Mouse (Mus musculus) stomach, embryonic 14.5 days (tissue): ENCODE measurements around the gene Mfsd13b. TPM values are rescaled to one million over a fixed set of nuclear protein-coding genes. Genes with fewer than 3 reads are reported as not detected.
"Not testable (repeated sequence)": the region's sequence is repeated elsewhere in the genome, so short reads cannot be mapped to it uniquely, and the experiment has no call there.

ENCODE experiments used
- ATAC-seq: fragments of 200-750 bp; cut with Nextera tagmentation; 2 replicates; pipeline ENCODE4 v1.8.0; 2017; ENCODE audit warnings: low read depth, moderate TSS enrichment; ENCODE audit not compliant: insufficient number of reproducible peaks, insufficient read depth, low FRiP score
- H3K27ac ChIP-seq: fragments of 300-500 bp; sonication (generic); 2 replicates; pipeline ENCODE4 v1.5.1; 2014; ENCODE audit warnings: mild to moderate bottlenecking, low read length, moderate library complexity, mixed read lengths
- H3K27me3 ChIP-seq: fragments of 300-500 bp; sonication (generic); 2 replicates; pipeline ENCODE4 v1.6.1; 2014; ENCODE audit warnings: low read length, control low read depth, mixed read lengths; ENCODE audit not compliant: control insufficient read depth, insufficient read depth
- H3K36me3 ChIP-seq: fragments of 300-500 bp; sonication (generic); 2 replicates; pipeline ENCODE4 v1.6.1; 2014; ENCODE audit warnings: mild to moderate bottlenecking, control low read depth, low read length, moderate library complexity, mixed read lengths; ENCODE audit not compliant: control insufficient read depth, insufficient read depth
- H3K4me1 ChIP-seq: fragments of 300-500 bp; sonication (generic); 2 replicates; pipeline ENCODE4 v1.6.1; 2014; ENCODE audit warnings: low read length, control low read depth, mixed read lengths; ENCODE audit not compliant: control insufficient read depth, insufficient read depth
- H3K4me2 ChIP-seq: fragments of 300-500 bp; sonication (generic); replicated peaks from 2 replicates; pipeline ENCODE4 v1.6.1; 2014; ENCODE audit warnings: low read depth, low read length, control low read depth
- H3K4me3 ChIP-seq: fragments of 300-500 bp; sonication (generic); 2 replicates; pipeline ENCODE4 v1.5.1; 2014; ENCODE audit warnings: low read depth, low read length, control low read depth
- H3K9ac ChIP-seq: fragments of 300-500 bp; sonication (generic); replicated peaks from 2 replicates; pipeline ENCODE4 v1.6.1; 2014; ENCODE audit warnings: low read depth, mild to moderate bottlenecking, control low read depth, low read length, moderate library complexity, mixed read lengths
- H3K9me3 ChIP-seq: fragments of 300-500 bp; sonication (generic); 2 replicates; pipeline ENCODE4 v1.6.1; 2016; ENCODE audit warnings: low read depth, low read length, control low read depth; ENCODE audit not compliant: control insufficient read depth
- WGBS: fragments of 180-500 bp; shearing (Covaris S2); extraction: QIAGEN DNeasy Blood & Tissue Kit; methylation state at CpG from one replicate; pipeline ENCODE4 v1.1.7; 2014; 5-methylcytosine and 5-hydroxymethylcytosine counted together
- polyA plus RNA-seq: library from polyadenylated mRNA; unstranded; fragments of >200 nt; fragmentation: Nextera tagmentation; extraction: Ambion mirVana; gene quantifications from 2 replicates; pipeline ENCODE4 v1.2.1, GENCODE M21; 2014

The Mfsd13b gene
- polyA plus RNA-seq, 1 experiment from 2014 or later, result not detected

DNA sequence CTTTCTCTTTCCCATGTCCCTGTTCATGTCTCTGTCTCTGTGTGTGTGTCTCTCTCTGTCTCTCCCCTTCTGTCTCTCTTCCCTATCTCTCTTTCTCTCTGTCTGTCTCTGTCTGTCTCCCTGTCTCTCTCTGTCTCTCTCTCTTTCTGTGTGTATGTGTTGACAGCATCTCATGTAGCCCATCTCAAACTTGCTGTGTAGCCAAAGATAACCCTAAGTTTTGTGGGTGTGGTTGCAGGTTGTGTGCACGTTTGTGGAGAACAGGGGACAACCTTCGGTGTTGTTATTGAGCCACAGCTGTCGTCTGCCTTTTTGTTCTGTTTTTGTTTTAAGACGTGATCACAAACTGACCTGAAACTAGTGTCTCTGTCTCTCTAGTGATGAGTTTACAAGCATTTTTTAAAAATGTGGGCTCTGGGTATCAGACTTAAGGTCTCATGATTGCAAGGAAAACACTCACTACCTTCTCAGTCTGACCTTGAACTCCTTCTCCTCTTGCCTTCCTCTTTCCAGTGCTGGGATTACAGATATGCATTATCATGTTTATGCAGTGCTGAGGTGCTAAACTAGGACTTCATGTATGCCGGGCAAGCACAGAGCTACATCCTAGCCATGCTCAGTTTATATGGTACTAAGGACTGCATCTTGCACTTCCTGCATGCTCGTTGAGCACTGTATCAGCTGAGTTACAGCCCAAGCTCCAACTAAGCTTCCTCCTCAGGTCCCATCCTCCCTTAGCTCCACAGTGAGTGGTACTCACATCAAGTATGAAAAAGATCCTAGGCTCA, 43.1 kb downstream of the Mfsd13b start:
- ATAC-seq, result no peak
- Histone ChIP-seq H3K4me2 (no peak overlapping the region), H3K4me1 (no peaks in the 10 kb centered on the region), H3K9me3 (no peaks in the 10 kb centered on the region), H3K27me3 (no peaks in the 10 kb centered on the region), H3K36me3 (no peaks in the 10 kb centered on the region), H3K9ac (no peak overlapping the region), H3K4me3 (no peak overlapping the region), H3K27ac (no peak overlapping the region)
- WGBS, result 76% methylated on average over 6 of the region's 6 CpGs

DNA sequence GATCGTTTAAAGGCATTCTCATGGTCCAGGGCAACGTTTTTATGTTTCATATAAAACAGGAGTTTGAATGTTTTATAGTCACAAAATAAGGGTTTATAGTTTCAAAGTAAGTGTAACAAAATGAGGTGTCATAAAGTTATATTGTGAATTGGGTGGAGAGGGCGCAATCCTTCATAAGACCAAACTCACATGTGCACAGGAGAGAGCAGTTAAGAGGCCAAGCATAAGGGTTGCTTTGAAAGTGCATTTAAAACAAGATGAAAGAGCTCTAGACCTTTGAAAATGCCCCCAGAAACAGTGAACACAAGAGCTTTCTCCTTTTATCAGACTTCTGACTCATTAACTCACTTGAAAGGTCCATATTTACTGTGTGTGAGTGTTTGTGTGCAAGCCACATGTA, 44.0 kb downstream of the Mfsd13b start:
- Histone ChIP-seq H3K9ac (no peak overlapping the region), H3K27ac (no peak overlapping the region), H3K27me3 (no peaks in the 10 kb centered on the region), H3K4me2 (no peak overlapping the region), H3K9me3 (no peaks in the 10 kb centered on the region), H3K4me3 (no peak overlapping the region), H3K4me1 (no peaks in the 10 kb centered on the region), H3K36me3 (no peaks in the 10 kb centered on the region)
- WGBS, result 56% methylated on average over 3 of the region's 3 CpGs
- ATAC-seq, result no peak

DNA sequence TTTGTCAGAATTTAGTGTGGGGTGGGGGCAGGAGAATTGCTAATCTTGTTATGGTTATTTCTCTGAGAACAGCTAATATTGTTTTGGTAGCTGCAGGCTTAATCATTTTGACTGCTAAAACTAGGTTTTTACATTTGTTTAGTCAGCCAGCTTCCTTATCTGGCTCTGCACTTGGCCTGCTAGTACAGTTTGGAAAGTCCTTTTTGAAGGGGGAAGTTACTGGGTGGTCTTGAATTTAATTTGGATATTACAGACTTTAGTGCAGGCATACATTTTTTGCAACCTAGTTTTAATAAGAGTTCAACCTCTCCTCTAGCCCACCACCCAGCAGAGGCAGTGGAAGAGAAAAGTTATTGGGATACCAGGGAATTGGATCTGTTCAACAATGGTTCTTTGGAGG, 47.6 kb downstream of the Mfsd13b start:
- H3K9ac ChIP-seq, H3K27me3 ChIP-seq, ATAC-seq, H3K9me3 ChIP-seq, H3K27ac ChIP-seq, H3K4me3 ChIP-seq, H3K36me3 ChIP-seq, H3K4me1 ChIP-seq, H3K4me2 ChIP-seq: not testable (repeated sequence)

DNA sequence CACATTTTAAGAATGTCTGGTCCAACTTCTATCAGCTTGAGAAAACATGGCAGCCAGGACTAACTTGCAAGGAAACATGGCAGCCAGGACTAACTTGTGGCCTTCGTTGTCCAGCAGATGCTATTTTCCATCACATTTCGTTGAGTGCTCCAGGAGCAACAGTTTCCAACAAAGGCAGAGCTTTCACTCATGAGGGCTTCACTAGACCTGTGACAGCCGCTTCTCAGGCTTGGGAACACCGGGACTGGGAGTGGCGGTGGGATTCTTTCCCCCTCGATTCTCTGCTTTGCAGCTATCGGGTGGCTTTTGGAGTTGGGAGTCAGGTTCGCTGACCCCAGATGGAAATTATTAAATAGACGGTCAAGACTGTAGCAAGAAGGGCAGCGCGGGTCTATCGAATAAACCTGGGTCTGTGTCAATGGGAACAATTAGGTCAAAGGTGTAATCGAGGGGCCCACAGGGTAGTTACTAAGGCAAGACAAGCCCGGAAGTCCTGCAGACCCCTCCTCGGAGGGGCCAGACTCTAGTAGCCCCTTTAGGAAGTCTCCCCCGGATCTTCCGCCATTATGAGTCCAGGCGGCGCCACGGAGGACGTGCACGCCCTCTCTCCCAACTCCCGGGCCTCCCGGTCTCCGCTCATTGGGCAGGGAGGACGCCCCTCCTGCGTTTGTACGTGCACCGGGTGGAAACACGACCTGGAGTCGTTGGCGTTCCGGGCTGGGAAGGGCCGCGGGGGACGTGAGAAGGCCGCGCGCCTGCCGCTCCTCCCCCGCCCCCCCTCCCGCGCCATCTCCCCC, 51.7 kb downstream of the Mfsd13b start, which contains the start of gene Mettl9:
Gene Mettl9 (plus strand): TSS at position 590 of the 797 bp plus-strand sequence.
- Histone ChIP-seq H3K4me1 (peaks cover 18% of the 10 kb centered on the region; the same call in 1 of the 2 replicates), H3K27me3 (no peaks in the 10 kb centered on the region), H3K36me3 (no peaks in the 10 kb centered on the region), H3K4me3 (peak within 1 kb of the TSS; percentile 95), H3K4me2 (peak within 1 kb of the TSS; percentile 83), H3K27ac (peak within 1 kb of the TSS; percentile 97), H3K9ac (peak within 1 kb of the TSS; percentile 100), H3K9me3 (no peaks in the 10 kb centered on the region)
- WGBS, result 4% methylated on average over 30 of the region's 43 CpGs
- ATAC-seq, result peak; percentile 96

DNA sequence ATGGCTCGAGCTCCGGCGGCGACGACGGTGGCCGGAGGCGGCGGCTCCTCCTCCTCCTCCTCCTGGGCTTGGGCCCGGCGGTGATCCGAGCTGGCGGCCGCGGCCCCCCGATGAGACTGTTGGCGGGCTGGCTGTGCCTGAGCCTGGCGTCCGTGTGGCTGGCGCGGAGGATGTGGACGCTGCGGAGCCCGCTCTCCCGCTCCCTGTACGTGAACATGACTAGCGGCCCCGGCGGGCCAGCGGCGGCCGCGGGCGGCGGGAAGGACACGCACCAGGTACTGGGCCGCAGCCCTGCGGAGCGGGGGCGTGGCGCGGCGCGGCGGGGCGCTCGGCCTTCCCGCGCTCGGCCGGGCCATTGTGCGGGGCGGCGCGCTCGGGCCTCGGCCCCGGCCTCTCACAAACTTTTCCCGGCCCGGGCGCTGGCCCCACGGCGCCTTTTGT, 52.4 kb downstream of the Mfsd13b start:
- no peaks in the 10 kb centered on the region for H3K9me3 ChIP-seq
- H3K4me2 ChIP-seq, result peak overlapping the region; percentile 83; the same call in 1 of the 2 replicates
- no peaks in the 10 kb centered on the region for H3K36me3 ChIP-seq
- peak overlapping the region; percentile 97 for H3K27ac ChIP-seq
- peaks cover 18% of the 10 kb centered on the region; the same call in 1 of the 2 replicates for H3K4me1 ChIP-seq
- peak overlapping the region; percentile 100 for H3K9ac ChIP-seq
- WGBS, result under 1% methylated on average over 58 of the region's 63 CpGs
- ATAC-seq, result peak; percentile 80
- H3K27me3 ChIP-seq, result no peaks in the 10 kb centered on the region
- peak overlapping the region; percentile 95 for H3K4me3 ChIP-seq

DNA sequence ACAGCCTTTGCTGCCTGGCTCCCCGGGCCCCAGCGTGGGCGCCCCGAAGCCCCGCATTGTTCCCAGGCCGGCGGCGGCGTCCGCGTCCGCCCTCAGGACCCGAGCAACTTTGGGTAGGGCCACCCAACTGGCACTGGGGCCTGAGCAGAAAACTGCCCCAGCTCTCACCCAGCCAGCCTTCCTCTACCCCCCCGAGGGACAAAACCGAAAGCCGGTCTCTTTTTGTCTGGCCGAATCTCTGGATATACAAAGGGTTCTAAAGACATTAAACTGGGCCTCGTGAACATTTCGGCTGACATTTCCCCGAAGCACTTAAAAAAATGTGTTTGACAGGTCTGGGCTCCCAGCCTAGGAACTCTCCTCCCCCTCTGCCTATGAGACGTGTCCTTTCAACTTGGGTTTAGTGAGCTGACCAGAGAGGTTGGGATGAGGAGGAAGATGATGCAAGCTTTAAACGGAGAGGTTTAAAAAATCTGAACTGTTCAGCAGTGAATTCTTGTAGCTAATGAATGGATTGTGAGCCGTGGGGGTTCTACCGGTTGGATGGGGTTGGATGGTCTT, 52.9 kb downstream of the Mfsd13b start:
- ATAC-seq, result peak; percentile 19; the same call in 1 of the 2 replicates
- Histone ChIP-seq H3K27me3 (no peaks in the 10 kb centered on the region), H3K36me3 (no peaks in the 10 kb centered on the region), H3K9me3 (no peaks in the 10 kb centered on the region), H3K4me2 (peak overlapping the region; percentile 83), H3K4me3 (peak overlapping the region; percentile 95), H3K27ac (peak overlapping the region; percentile 97), H3K9ac (peak overlapping the region; percentile 100), H3K4me1 (peaks cover 21% of the 10 kb centered on the region; the same call in 1 of the 2 replicates)
- WGBS, result under 1% methylated on average over 24 of the region's 24 CpGs

DNA sequence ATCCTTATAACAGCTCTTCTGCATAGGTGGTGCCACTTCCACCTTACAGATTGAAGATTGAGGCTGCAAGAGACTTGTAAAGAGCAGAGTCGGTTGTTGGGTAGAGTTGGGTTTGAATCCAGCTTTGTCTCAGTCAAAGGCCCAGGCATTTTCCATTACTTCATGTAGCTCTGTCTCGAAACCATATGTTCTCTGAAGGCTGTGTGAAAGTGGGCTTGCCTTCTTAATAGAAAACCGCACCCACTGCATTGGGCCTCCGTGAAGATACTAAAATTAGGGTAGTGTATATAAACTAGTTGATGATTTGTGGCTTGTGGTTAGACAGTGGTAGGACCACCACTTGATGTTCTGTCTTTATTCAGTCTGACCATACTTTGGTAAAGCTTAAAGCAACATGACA, 58.3 kb downstream of the Mfsd13b start:
- Histone ChIP-seq H3K36me3 (no peaks in the 10 kb centered on the region), H3K27me3 (no peaks in the 10 kb centered on the region), H3K4me3 (no peak overlapping the region), H3K4me1 (peaks cover 21% of the 10 kb centered on the region), H3K9ac (no peak overlapping the region), H3K9me3 (no peaks in the 10 kb centered on the region), H3K27ac (no peak overlapping the region), H3K4me2 (no peak overlapping the region)
- no peak for ATAC-seq
- WGBS, result 80% methylated on average over 4 of the region's 4 CpGs

DNA sequence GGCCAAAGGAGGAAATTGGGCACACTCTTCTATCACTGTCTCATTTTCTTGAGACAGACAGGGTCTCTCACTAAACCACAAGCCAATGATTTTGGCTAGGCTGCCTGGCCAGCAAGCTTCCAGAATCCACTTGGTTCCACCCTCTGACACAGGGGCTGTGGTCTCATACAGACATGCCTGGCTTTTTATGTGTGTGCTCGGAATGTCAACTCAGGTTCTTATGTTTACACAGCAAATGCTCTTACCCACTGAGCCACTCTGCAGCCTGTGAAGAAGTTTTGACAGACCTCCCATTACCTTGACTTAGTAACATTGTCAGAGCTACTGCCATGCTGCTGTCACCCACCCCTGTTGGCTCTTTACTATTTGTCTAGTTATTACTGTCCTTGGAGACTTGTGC, 59.7 kb downstream of the Mfsd13b start:
- 48% methylated on average over 1 of the region's 1 CpGs for WGBS
- no peaks in the 10 kb centered on the region for H3K9me3 ChIP-seq
- no peaks in the 10 kb centered on the region for H3K36me3 ChIP-seq
- no peaks in the 10 kb centered on the region for H3K27me3 ChIP-seq
- no peak overlapping the region for H3K27ac ChIP-seq
- H3K9ac ChIP-seq, result no peak overlapping the region
- H3K4me3 ChIP-seq, result no peak overlapping the region
- no peak for ATAC-seq
- no peak overlapping the region for H3K4me2 ChIP-seq
- H3K4me1 ChIP-seq, result peaks cover 14% of the 10 kb centered on the region
